In the genomic region with DNA sequence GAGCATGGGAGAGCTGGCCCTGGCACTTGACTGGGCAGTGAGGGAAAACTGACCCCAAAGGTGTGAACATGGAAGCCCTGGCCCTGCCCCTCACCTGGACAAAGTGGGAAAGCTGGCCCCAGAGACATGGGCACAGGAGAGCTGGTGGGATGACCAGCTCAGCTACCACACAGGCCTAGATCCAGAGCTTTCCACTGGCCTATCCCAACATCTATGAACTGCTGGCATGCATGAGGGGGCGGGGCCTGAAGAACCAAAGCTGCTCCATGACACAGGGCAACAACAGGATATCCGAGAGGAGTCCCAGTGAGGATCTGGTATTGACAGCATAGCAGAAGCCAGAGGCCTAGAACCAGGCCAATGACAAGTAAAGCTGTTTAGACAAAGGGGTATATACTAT, we compare ENCODE assay signal across 24 mouse cellular contexts. TPM values are rescaled to one million over a fixed set of nuclear protein-coding genes. Genes with fewer than 3 reads are reported as not detected.
"Had no signal": no experiment of that assay in that cellular context is flagged by ENCODE, and none has a peak within 500 bp of the region (broad histone marks: within the 10 kb centered on the region; RNA-seq: fewer than 3 reads in every experiment).

No protein-coding gene starts in this region.

- H3K4me2 ChIP-seq: liver, embryonic 11.5 days; lung, embryonic 14.5 days; midbrain, embryonic 12.5 days; midbrain, embryonic 15.5 days; neural tube, embryonic 13.5 days had no signal

- H3K27me3 ChIP-seq: midbrain, embryonic 12.5 days; midbrain, embryonic 15.5 days; neural tube, embryonic 13.5 days had no signal

- H3K9ac ChIP-seq: liver, embryonic 14.5 days; liver, postnatal 0 days; lung, embryonic 14.5 days; midbrain, embryonic 12.5 days; midbrain, embryonic 15.5 days; neural tube, embryonic 13.5 days had no signal

- H3K9me3 ChIP-seq: midbrain, embryonic 12.5 days; midbrain, embryonic 15.5 days; neural tube, embryonic 13.5 days had no signal

- DNase-seq: kidney, adult 2 months; kidney, postnatal 10 days; kidney, postnatal 4 days; liver, postnatal 0 days; lung, embryonic 14.5 days; lung, postnatal 10 days; lung, postnatal 36 days; retina, postnatal 1 day; right cerebral cortex, postnatal 25 days; spleen, adult 18-20 months; thymus, adult 2 months; thymus, postnatal 14 days; thymus, postnatal 4 days had no signal

- H3K36me3 ChIP-seq: midbrain, embryonic 12.5 days; midbrain, embryonic 15.5 days; neural tube, embryonic 13.5 days had no signal

- H3K27ac ChIP-seq: liver, embryonic 14.5 days; midbrain, embryonic 12.5 days; midbrain, embryonic 15.5 days; neural tube, embryonic 13.5 days had no signal

- H3K4me1 ChIP-seq: midbrain, embryonic 12.5 days; midbrain, embryonic 15.5 days; neural tube, embryonic 13.5 days had no signal

- ATAC-seq: intestine, postnatal 0 days; liver, postnatal 0 days; midbrain, embryonic 15.5 days had no signal

- H3K4me3 ChIP-seq: midbrain, embryonic 12.5 days; midbrain, embryonic 15.5 days; myocyte; neural tube, embryonic 13.5 days had no signal

RNA-seq across cellular contexts. Expression of a gene that starts 10.6 kb away (rescaled TPM):
- polyA plus RNA-seq: liver, embryonic 11.5 days; liver, postnatal 0 days; lung, embryonic 14.5 days; myocyte had no signal

RNA-seq across cellular contexts. Expression of a gene that starts 34.7 kb away (rescaled TPM):
- polyA plus RNA-seq: intestine, postnatal 0 days; limb, embryonic 11.5 days; liver, embryonic 11.5 days; lung, embryonic 14.5 days; midbrain, embryonic 12.5 days; midbrain, embryonic 15.5 days; myocyte; neural tube, embryonic 13.5 days; stomach, embryonic 16.5 days had no signal

RNA-seq across cellular contexts. Expression of a gene that starts 36.6 kb away (rescaled TPM):
- polyA plus RNA-seq: midbrain, embryonic 15.5 days; neural tube, embryonic 13.5 days had no signal

RNA-seq across cellular contexts. Expression of a gene that starts 47.1 kb away (rescaled TPM):
- polyA plus RNA-seq: intestine, postnatal 0 days; kidney, embryonic 14.5 days; limb, embryonic 11.5 days; limb, embryonic 14.5 days; liver, embryonic 11.5 days; liver, embryonic 14.5 days; liver, postnatal 0 days; lung, embryonic 14.5 days; midbrain, embryonic 12.5 days; midbrain, embryonic 15.5 days; myocyte; neural tube, embryonic 13.5 days; stomach, embryonic 16.5 days had no signal
